Mouse (Mus musculus): ENCODE measurements at regions not wholly inside any gene's neighbourhood (a gene's known extent, or its start where the extent isn't known, plus 50 kb on each side); places are given as distances from the start of the nearest gene placed in this dataset.

DNA sequence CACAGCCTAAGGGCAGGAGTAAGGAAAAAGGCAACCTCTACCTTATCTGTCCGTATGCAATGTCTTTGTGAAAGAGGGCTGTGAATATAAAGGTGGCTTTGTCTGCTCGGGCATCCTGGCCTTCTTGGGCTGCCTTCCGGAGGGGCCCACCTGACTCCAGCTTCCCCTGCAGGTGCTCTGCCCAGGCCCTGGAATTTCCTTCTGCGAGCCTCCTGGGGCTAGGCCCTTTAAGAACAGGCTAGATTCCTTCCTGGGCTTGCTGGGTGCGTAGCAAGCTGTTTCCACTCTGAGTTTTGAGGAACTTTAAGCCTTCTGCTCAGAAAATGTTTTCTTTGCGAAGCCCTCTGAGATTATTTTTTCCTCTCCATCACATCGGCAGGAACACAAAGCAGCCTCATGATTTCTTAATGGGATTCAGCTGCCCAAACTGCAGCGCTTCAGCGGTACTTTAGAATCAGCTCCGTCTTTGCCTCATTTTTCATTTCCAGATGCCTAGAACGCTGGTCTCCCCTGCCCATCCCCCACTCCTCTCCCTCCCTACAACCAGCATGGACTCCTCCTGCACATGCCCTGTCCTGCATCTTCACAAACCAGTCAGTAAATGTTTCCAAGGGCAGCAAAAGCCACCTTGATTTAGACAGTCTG, 72.9 kb upstream of the Frmd6 start:
- Histone ChIP-seq H3K4me2 (peak overlapping the region; percentile 30; the same call in 1 of the 2 replicates), H3K27me3 (no peaks in the 10 kb centered on the region), H3K9ac (no peak overlapping the region), H3K27ac (peak overlapping the region; percentile 77), H3K36me3 (no peaks in the 10 kb centered on the region), H3K9me3 (no peaks in the 10 kb centered on the region), H3K4me1 (peaks cover 31% of the 10 kb centered on the region), H3K4me3 (no peak overlapping the region)
- 9% methylated on average over 11 of the region's 11 CpGs for WGBS
- no peak for ATAC-seq (ENCODE audit: insufficient number of reproducible peaks, low FRiP score, low TSS enrichment, low read depth)

GRCm38 (mm10) chr12:70752911-70753290, 72.4 kb upstream of the Frmd6 start:
- Histone ChIP-seq H3K4me2 (0 out of 2 replicates have a peak overlapping the region, but pooled peaks have one; percentile 30), H3K9me3 (no peaks in the 10 kb centered on the region), H3K9ac (no peak overlapping the region), H3K27me3 (no peaks in the 10 kb centered on the region), H3K4me1 (peaks cover 31% of the 10 kb centered on the region), H3K27ac (peak overlapping the region; percentile 77), H3K36me3 (no peaks in the 10 kb centered on the region), H3K4me3 (no peak overlapping the region)
- ATAC-seq (ENCODE audit: insufficient number of reproducible peaks, low FRiP score, low TSS enrichment, low read depth), result no peak
- WGBS, result 33% methylated on average over 4 of the region's 4 CpGs

DNA sequence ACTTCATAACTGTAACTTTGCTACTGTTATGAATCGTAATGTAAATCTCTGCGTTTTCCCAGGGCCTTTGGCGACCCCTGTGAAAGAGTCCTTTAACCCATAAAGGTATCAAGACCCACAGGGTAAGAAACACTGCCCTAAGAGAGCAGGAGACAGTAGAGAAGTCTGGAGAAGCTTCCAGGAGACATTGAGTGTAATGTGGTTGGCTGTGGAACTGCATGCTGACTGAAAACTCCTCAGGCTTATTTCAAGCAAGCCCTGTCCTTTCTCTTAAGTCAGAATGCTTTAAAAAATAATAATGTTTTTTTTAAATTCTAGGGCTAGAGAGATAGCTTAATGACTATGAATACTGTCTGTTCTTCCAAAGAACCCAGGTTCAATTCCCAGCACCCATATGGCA, 71.9 kb upstream of the Frmd6 start:
- Histone ChIP-seq H3K4me3 (no peak overlapping the region), H3K9me3 (no peaks in the 10 kb centered on the region), H3K4me2 (no peak overlapping the region), H3K27ac (no peak overlapping the region), H3K4me1 (peaks cover 31% of the 10 kb centered on the region), H3K36me3 (no peaks in the 10 kb centered on the region), H3K27me3 (no peaks in the 10 kb centered on the region), H3K9ac (no peak overlapping the region)
- 76% methylated on average over 3 of the region's 3 CpGs for WGBS
- ATAC-seq (ENCODE audit: insufficient number of reproducible peaks, low FRiP score, low TSS enrichment, low read depth), result no peak

- H3K36me3 ChIP-seq, result no peaks in the 10 kb centered on the region
- 90% methylated on average over 6 of the region's 6 CpGs for WGBS
- H3K9me3 ChIP-seq, result no peaks in the 10 kb centered on the region
- ATAC-seq (ENCODE audit: insufficient number of reproducible peaks, low FRiP score, low TSS enrichment, low read depth), result no peak
- no peak overlapping the region for H3K4me2 ChIP-seq
- H3K27ac ChIP-seq, result no peak overlapping the region
- no peaks in the 10 kb centered on the region for H3K27me3 ChIP-seq
- H3K4me3 ChIP-seq, result no peak overlapping the region
- H3K9ac ChIP-seq, result no peak overlapping the region
- H3K4me1 ChIP-seq, result peaks cover 2% of the 10 kb centered on the region; the same call in 1 of the 2 replicates
Measured at GRCm38 (mm10) chr12:70758080-70758479, 67.2 kb upstream of the Frmd6 start.

- no peak overlapping the region for H3K4me2 ChIP-seq
- H3K9ac ChIP-seq, result no peak overlapping the region
- H3K4me1 ChIP-seq, result no peaks in the 10 kb centered on the region
- no peaks in the 10 kb centered on the region for H3K36me3 ChIP-seq
- H3K27me3 ChIP-seq, result no peaks in the 10 kb centered on the region
- no peak overlapping the region for H3K4me3 ChIP-seq
- H3K9me3 ChIP-seq, result no peaks in the 10 kb centered on the region
- no peak for ATAC-seq (ENCODE audit: insufficient number of reproducible peaks, low FRiP score, low TSS enrichment, low read depth)
- H3K27ac ChIP-seq, result no peak overlapping the region
- WGBS, result 88% methylated on average over 12 of the region's 12 CpGs
Measured at GRCm38 (mm10) chr12:70763542-70763941, 61.8 kb upstream of the Frmd6 start.

GRCm38 (mm10) chr12:70766319-70766718, 59.0 kb upstream of the Frmd6 start:
- Histone ChIP-seq H3K36me3 (no peaks in the 10 kb centered on the region), H3K27me3 (no peaks in the 10 kb centered on the region)
- WGBS, result 73% methylated on average over 4 of the region's 4 CpGs

DNA sequence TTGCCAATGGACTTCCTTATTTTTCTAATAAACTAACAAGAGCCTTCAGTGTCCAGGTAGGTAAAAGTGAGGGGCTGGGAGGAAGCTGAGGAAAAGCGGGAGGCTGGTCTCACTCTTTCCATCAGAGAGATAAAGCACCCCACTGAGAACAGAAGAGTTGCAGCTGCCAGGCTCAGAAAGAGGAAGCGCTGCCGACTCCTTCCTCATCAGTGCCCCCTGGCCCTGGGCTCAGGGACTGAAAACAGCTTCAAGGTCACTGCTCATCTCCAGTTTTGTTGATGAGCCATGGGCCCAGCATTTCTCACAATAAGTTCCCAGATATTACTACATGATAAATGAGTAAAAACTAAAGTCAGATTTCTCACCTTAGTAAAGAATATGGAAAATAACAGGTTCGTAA, 57.4 kb upstream of the Frmd6 start:
- H3K4me2 ChIP-seq, result no peak overlapping the region
- H3K9ac ChIP-seq, result no peak overlapping the region
- no peak for ATAC-seq (ENCODE audit: insufficient number of reproducible peaks, low FRiP score, low TSS enrichment, low read depth)
- WGBS, result 54% methylated on average over 4 of the region's 4 CpGs
- H3K9me3 ChIP-seq, result no peaks in the 10 kb centered on the region
- H3K27me3 ChIP-seq, result no peaks in the 10 kb centered on the region
- no peak overlapping the region for H3K27ac ChIP-seq
- no peaks in the 10 kb centered on the region for H3K4me1 ChIP-seq
- no peaks in the 10 kb centered on the region for H3K36me3 ChIP-seq
- no peak overlapping the region for H3K4me3 ChIP-seq

More at GRCm38 (mm10) chr12:70766319-70766718, 59.0 kb upstream of the Frmd6 start:
- Histone ChIP-seq H3K27ac (no peak overlapping the region), H3K4me2 (no peak overlapping the region), H3K4me3 (no peak overlapping the region), H3K4me1 (no peaks in the 10 kb centered on the region), H3K9ac (no peak overlapping the region), H3K9me3 (no peaks in the 10 kb centered on the region)
- ATAC-seq (ENCODE audit: insufficient number of reproducible peaks, low FRiP score, low TSS enrichment, low read depth), result no peak

GRCm38 (mm10) chr12:70768745-70769144, 56.6 kb upstream of the Frmd6 start:
- ATAC-seq (ENCODE audit: insufficient number of reproducible peaks, low FRiP score, low TSS enrichment, low read depth), result no peak
- 66% methylated on average over 9 of the region's 9 CpGs for WGBS
- Histone ChIP-seq H3K4me2 (no peak overlapping the region), H3K27me3 (no peaks in the 10 kb centered on the region), H3K9ac (no peak overlapping the region), H3K36me3 (no peaks in the 10 kb centered on the region), H3K4me1 (no peaks in the 10 kb centered on the region), H3K9me3 (no peaks in the 10 kb centered on the region), H3K27ac (no peak overlapping the region), H3K4me3 (no peak overlapping the region)

DNA sequence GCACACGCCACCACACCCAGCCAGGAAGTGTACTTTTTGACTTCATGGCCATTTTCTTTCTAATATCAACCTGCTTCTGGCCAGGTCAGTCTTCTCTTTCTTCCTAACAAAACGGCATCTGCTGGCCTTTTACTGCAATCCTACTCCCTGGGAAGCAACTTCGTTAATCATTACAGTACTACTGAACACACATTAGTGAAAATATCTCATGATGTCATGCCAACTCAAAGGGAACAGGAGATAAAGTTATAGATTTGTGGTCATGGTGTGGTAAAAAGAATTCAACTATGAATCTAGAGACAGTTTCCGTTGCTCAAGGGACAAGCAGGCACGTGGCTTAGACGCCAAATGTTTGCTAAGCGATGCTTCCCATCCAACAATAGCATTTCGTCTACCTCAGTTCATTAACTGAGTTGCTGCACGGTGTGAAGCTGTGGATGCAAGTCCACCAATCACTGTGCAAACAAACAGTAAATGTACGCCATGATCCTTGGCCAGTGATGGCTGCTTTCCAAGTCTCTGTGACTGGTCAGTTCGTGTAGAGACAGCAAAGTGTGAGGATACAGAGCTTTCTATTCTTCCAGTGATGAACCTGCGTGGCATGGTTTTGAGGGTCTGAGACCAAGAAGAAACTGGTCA, 55.7 kb upstream of the Frmd6 start:
- no peak overlapping the region for H3K4me2 ChIP-seq
- no peak overlapping the region for H3K27ac ChIP-seq
- no peaks in the 10 kb centered on the region for H3K4me1 ChIP-seq
- no peaks in the 10 kb centered on the region for H3K9me3 ChIP-seq
- ATAC-seq (ENCODE audit: insufficient number of reproducible peaks, low FRiP score, low TSS enrichment, low read depth), result no peak
- H3K9ac ChIP-seq, result no peak overlapping the region
- H3K27me3 ChIP-seq, result no peaks in the 10 kb centered on the region
- no peak overlapping the region for H3K4me3 ChIP-seq
- WGBS, result 84% methylated on average over 12 of the region's 12 CpGs
- H3K36me3 ChIP-seq, result no peaks in the 10 kb centered on the region

DNA sequence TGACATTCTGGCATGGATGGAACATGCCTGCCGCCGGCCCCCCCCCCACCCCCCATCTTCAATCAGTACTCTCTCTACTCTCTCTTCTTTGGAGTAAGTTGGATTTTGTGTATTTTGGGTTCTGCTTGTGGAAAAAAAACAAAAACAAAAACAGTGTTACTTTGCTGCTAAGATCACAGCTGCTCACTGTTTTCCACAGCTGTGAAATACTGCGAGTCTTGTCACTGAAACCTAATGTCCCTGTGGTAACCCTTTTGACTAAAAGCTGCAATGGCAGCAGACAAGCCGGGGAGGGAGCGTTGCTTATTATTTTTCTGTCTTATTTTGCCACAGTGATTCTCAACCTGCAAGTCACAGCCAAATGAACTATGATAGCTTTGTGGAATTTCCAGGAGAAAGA, 51.3 kb upstream of the Frmd6 start:
- Histone ChIP-seq H3K4me3 (no peak overlapping the region), H3K9me3 (no peaks in the 10 kb centered on the region), H3K27ac (no peak overlapping the region), H3K9ac (no peak overlapping the region), H3K4me2 (no peak overlapping the region), H3K27me3 (no peaks in the 10 kb centered on the region), H3K36me3 (no peaks in the 10 kb centered on the region), H3K4me1 (no peaks in the 10 kb centered on the region)
- no peak for ATAC-seq (ENCODE audit: insufficient number of reproducible peaks, low FRiP score, low TSS enrichment, low read depth)
- WGBS, result 80% methylated on average over 5 of the region's 5 CpGs

GRCm38 (mm10) chr12:70774816-70775591, 50.3 kb upstream of the Frmd6 start:
- H3K27me3 ChIP-seq, result no peaks in the 10 kb centered on the region
- no peaks in the 10 kb centered on the region for H3K9me3 ChIP-seq
- no peak overlapping the region for H3K4me3 ChIP-seq
- no peak overlapping the region for H3K27ac ChIP-seq
- H3K4me2 ChIP-seq, result no peak overlapping the region
- H3K9ac ChIP-seq, result no peak overlapping the region
- no peaks in the 10 kb centered on the region for H3K36me3 ChIP-seq
- ATAC-seq (ENCODE audit: insufficient number of reproducible peaks, low FRiP score, low TSS enrichment, low read depth), result no peak
- no peaks in the 10 kb centered on the region for H3K4me1 ChIP-seq
- 77% methylated on average over 8 of the region's 8 CpGs for WGBS

Data from limb, embryonic 15.5 days (tissue).